Mouse (Mus musculus) liver, embryonic 14.5 days (tissue): ENCODE measurements around the gene Vps50.

Source experiments
- CTCF ChIP-seq: IDR thresholded peaks from 2 replicates; pipeline ENCODE4 v1.5.1; 2016; ENCODE audit warnings: antibody characterized with exemption, low read depth, control low read depth
- EP300 ChIP-seq: IDR thresholded peaks from 2 replicates; pipeline ENCODE4 v1.6.1; 2016; ENCODE audit warnings: antibody characterized with exemption, low read depth

DNA sequence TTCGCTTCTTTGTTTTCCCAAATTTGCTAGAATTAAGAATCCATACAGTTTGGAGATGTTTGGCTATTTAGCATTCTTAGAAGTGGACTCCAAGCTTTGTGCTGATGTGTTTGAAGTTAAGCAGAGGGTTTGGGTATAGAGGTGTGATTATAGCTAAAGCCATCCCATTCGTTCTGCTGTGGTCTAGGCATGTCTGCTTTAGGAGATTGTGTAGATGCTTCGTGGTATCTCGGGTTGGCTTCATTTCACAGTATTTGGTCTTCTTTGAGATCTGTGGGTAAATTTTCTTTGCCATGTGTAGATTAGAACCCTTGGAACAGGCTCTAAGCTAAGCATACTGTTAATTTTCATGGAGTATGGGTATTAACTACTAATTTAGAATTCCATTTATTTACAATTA lies 30.0 kb downstream of the Vps50 start:
- no peak for TF ChIP-seq CTCF
- TF ChIP-seq EP300, result no peak
